Mouse (Mus musculus): ENCODE measurements at regions not wholly inside any gene's neighbourhood (a gene's known extent, or its start where the extent isn't known, plus 50 kb on each side); places are given as distances from the start of the nearest gene placed in this dataset.

- Histone ChIP-seq H3K27me3 (ENCODE audit: control insufficient read depth, insufficient read depth, low read length, poor library complexity, severe bottlenecking) (no peaks in the 10 kb centered on the region), H3K36me3 (ENCODE audit: control insufficient read depth, insufficient read depth, low read length, poor library complexity, severe bottlenecking) (no peaks in the 10 kb centered on the region)
- DNase-seq (ENCODE audit: low read depth, low spot score) = no peak
These were observed 50.4 kb upstream of the Sema3d start for GRCm38 (mm10) chr5:12332648-12333305.
